ENCODE assay signal across 8 mouse cellular contexts in the genomic region with DNA sequence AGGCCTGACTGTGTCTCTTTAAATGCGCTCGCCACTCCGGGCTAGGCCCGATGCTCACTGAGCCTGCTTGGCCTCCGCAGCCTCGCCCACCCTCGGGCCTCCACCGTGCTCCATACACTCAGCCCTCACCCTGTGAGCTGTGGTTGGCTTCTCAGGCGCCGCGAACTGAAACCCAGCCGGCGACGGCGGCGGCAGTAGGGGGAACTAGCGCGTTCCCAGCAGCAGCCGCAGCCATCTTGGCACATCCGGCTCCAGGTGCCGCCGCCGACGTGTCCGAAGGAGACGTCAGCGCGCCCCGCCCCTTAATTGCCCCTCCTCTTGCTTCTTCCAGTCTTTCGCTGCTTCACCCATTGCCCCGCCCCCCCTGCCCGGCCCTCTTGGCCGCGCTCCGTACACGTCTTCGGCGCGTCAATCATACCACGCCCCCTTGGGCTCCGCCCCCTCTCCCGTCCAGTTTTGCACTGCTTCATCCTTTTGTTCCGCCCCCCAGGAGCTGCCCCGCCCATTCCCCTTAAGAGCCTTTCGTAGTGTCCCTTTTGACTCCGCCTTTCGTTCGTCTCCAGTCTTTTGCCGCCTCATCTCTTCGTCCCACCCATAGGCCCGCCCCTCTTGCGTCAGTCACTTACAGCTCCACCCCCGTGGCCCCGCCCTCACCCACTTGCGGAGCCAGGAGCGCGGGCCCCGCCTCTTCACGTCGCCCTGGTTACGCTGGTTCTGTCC. TPM values are rescaled to one million over a fixed set of nuclear protein-coding genes. Genes with fewer than 3 reads are reported as not detected.
A peak's percentile ranks its signal among the peaks of the same experiment; 100 is the strongest.
DNase-seq lines count a peak whose midpoint lies in the region; ATAC-seq and TF ChIP-seq lines count a peak whose summit lies in the region.

Gene Sec16a (minus strand): TSS at position 271 of the 720 bp plus-strand sequence.

- H3K9me3 ChIP-seq in G1E (replicated peaks) = no peaks in the 10 kb centered on the region
- no peaks in the 10 kb centered on the region for H3K9me3 ChIP-seq in forebrain, embryonic 16.5 days (ENCODE audit: control insufficient read depth, low read length)
- H3K9me3 ChIP-seq in lung, embryonic 14.5 days (ENCODE audit: low read depth, low read length) = no peaks in the 10 kb centered on the region

- TF ChIP-seq POLR2A in olfactory bulb, adult 2 months (IDR thresholded peaks at IDR 0.05; ENCODE audit: insufficient read depth, low read depth, low read length) = peak; percentile 87
- TF ChIP-seq POLR2A in thymus, adult 2 months (IDR thresholded peaks at IDR 0.05; ENCODE audit: control insufficient read depth, extremely low read depth, insufficient read depth, low read length, poor library complexity) = peak; percentile 78

- peak within 1 kb of the TSS; percentile 84 for H3K4me2 ChIP-seq in forebrain, embryonic 16.5 days (ENCODE audit: low read length)
- H3K4me2 ChIP-seq in lung, embryonic 14.5 days = peak within 1 kb of the TSS; percentile 93

- no peak for TF ChIP-seq CTCF in G1E (IDR thresholded peaks at IDR 0.05; ENCODE audit: low read depth, low read length)
- peak; percentile 22; the same call in 1 of the 2 replicates for TF ChIP-seq CTCF in layer of hippocampus, adult 2 months (conservative IDR thresholded peaks at IDR 0.05)
- TF ChIP-seq CTCF in lung, embryonic 14.5 days (IDR thresholded peaks at IDR 0.05; ENCODE audit: low read depth) = peak; percentile 11; the same call in 1 of the 2 replicates
- TF ChIP-seq CTCF in olfactory bulb, adult 2 months (IDR thresholded peaks at IDR 0.05; ENCODE audit: insufficient read depth, low read depth, low read length) = no peak
- TF ChIP-seq CTCF in thymus, adult 2 months (IDR thresholded peaks at IDR 0.05; ENCODE audit: borderline replicate concordance, control insufficient read depth, extremely low read depth, insufficient read depth, low read length, poor library complexity) = 0 out of 2 replicates have a peak, but pooled peaks have one; percentile 63

- WGBS in forebrain, embryonic 16.5 days = under 1% methylated on average over 61 of the region's 61 CpGs
- WGBS in lung, embryonic 14.5 days = under 1% methylated on average over 61 of the region's 61 CpGs
- WGBS in olfactory bulb, adult 2 months = 2% methylated on average over 61 of the region's 61 CpGs
- WGBS in thymus, adult 2 months = under 1% methylated on average over 59 of the region's 61 CpGs

- DNase-seq in G1E (ENCODE audit: low spot score) = peak; percentile 91
- peak; percentile 100 for DNase-seq in cerebellum, adult 18-20 months
- DNase-seq in heart, postnatal 36 days = peak; percentile 98 to 99
- DNase-seq in layer of hippocampus, adult 2 months (ENCODE audit: low spot score in 2 of 2) = peak; percentile 99 to 100
- peak; percentile 100 for DNase-seq in lung, embryonic 14.5 days
- DNase-seq in thymus, adult 2 months = peak; percentile 100

- intact Hi-C loops in heart, postnatal 36 days (cut with DNase I) = loop anchor here (2.0 to 5.0 kb wide), 4 partner anchors 32 to 192 kb away; partner anchors contain the start of gene Gpsm1

- peak within 1 kb of the TSS; percentile 97 for H3K4me3 ChIP-seq in G1E (ENCODE audit: low read depth, low read length)
- H3K4me3 ChIP-seq in forebrain, embryonic 16.5 days (replicated peaks; ENCODE audit: low read length) = peak within 1 kb of the TSS; percentile 82
- peak within 1 kb of the TSS; percentile 97 for H3K4me3 ChIP-seq in layer of hippocampus, adult 2 months
- peak within 1 kb of the TSS; percentile 94 for H3K4me3 ChIP-seq in lung, embryonic 14.5 days (ENCODE audit: low read depth, low read length)
- peak within 1 kb of the TSS; percentile 71 for H3K4me3 ChIP-seq in olfactory bulb, adult 2 months (ENCODE audit: insufficient read depth, low read depth, low read length)
- peak within 1 kb of the TSS; percentile 88 for H3K4me3 ChIP-seq in thymus, adult 2 months (ENCODE audit: control insufficient read depth, insufficient read depth, low read length)

- H3K27ac ChIP-seq in forebrain, embryonic 16.5 days (ENCODE audit: low read length) = peak within 1 kb of the TSS; percentile 95
- H3K27ac ChIP-seq in layer of hippocampus, adult 2 months = peak within 1 kb of the TSS; percentile 95
- H3K27ac ChIP-seq in lung, embryonic 14.5 days (ENCODE audit: low read depth) = peak within 1 kb of the TSS; percentile 90
- peak within 1 kb of the TSS; percentile 96 for H3K27ac ChIP-seq in olfactory bulb, adult 2 months (ENCODE audit: insufficient read depth, low read depth, low read length)
- peak within 1 kb of the TSS; percentile 56 for H3K27ac ChIP-seq in thymus, adult 2 months (ENCODE audit: control insufficient read depth, insufficient read depth, low read length)

- peaks cover 44% of the 10 kb centered on the region for H3K4me1 ChIP-seq in G1E (ENCODE audit: insufficient read depth, low read depth, low read length)
- peaks cover 39% of the 10 kb centered on the region for H3K4me1 ChIP-seq in forebrain, embryonic 16.5 days (replicated peaks; ENCODE audit: control insufficient read depth, insufficient read depth, low read length)
- peaks cover 14% of the 10 kb centered on the region for H3K4me1 ChIP-seq in lung, embryonic 14.5 days (ENCODE audit: insufficient read depth)
- H3K4me1 ChIP-seq in olfactory bulb, adult 2 months (ENCODE audit: control insufficient read depth, insufficient read depth, low read length) = peaks cover 15% of the 10 kb centered on the region
- H3K4me1 ChIP-seq in thymus, adult 2 months (replicated peaks; ENCODE audit: control insufficient read depth, insufficient read depth, low read length) = peaks cover 20% of the 10 kb centered on the region

- ATAC-seq in G1E (ENCODE audit: extremely low read depth, insufficient number of reproducible peaks, low FRiP score, poor library complexity, severe bottlenecking) = peak; percentile 88
- ATAC-seq in forebrain, embryonic 16.5 days = peak; percentile 90
- peak; percentile 92 for ATAC-seq in lung, embryonic 14.5 days (ENCODE audit: insufficient read depth)

- H3K36me3 ChIP-seq in G1E (replicated peaks) = peaks cover 46% of the 10 kb centered on the region
- 0 out of 2 replicates have a peak, but pooled peaks cover 4% of the 10 kb centered on the region for H3K36me3 ChIP-seq in forebrain, embryonic 16.5 days (ENCODE audit: control insufficient read depth, insufficient read depth)
- H3K36me3 ChIP-seq in lung, embryonic 14.5 days (ENCODE audit: insufficient read depth) = peaks cover 20% of the 10 kb centered on the region
- peaks cover 17% of the 10 kb centered on the region for H3K36me3 ChIP-seq in thymus, adult 2 months (ENCODE audit: control insufficient read depth, insufficient read depth, low read length)

- H3K9ac ChIP-seq in forebrain, embryonic 16.5 days (replicated peaks; ENCODE audit: low read depth, low read length) = peak within 1 kb of the TSS; percentile 85
- peak within 1 kb of the TSS; percentile 82 for H3K9ac ChIP-seq in lung, embryonic 14.5 days

- no peaks in the 10 kb centered on the region for H3K27me3 ChIP-seq in G1E (ENCODE audit: insufficient read depth, low read length)
- no peaks in the 10 kb centered on the region for H3K27me3 ChIP-seq in forebrain, embryonic 16.5 days (replicated peaks; ENCODE audit: control insufficient read depth, insufficient read depth, low read length)
- H3K27me3 ChIP-seq in lung, embryonic 14.5 days (ENCODE audit: insufficient read depth, low read length) = no peaks in the 10 kb centered on the region
- H3K27me3 ChIP-seq in thymus, adult 2 months (ENCODE audit: control insufficient read depth, insufficient read depth, low read length) = no peaks in the 10 kb centered on the region

RNA-seq across cellular contexts. Expression of gene Sec16a, which starts in this region (rescaled TPM):
- total RNA-seq in G1E (2014; fragmentation: Nextera tagmentation) = 74.0 and 83.5 TPM in 2 replicates
- 31.9 and 34.4 TPM in 2 replicates for total RNA-seq in G1E (2017)
- 24.8 and 37.8 TPM in 2 replicates for polyA plus RNA-seq in G1E (2012)
- 21.5 and 23.1 TPM in 2 replicates for polyA plus RNA-seq in forebrain, embryonic 16.5 days (2015; fragmentation: Nextera tagmentation; extraction: Ambion mirVana)
- 10 to 100 TPM; 36.9 to 39.1 TPM for total RNA-seq in heart, postnatal 36 days (2021)
- 10 to 100 TPM; 49.3 to 51.3 TPM for total RNA-seq in layer of hippocampus, adult 2 months (2021)
- 36.0 and 36.5 TPM in 2 replicates for polyA plus RNA-seq in lung, embryonic 14.5 days (2014; fragmentation: Nextera tagmentation; extraction: Ambion mirVana)
- polyA plus RNA-seq in olfactory bulb, adult 2 months (2012; ENCODE audit: insufficient read depth, insufficient read length, low replicate concordance, missing spikeins) = 122 TPM in 1 of 2 replicates, not detected in the other
- 129 and 147 TPM in 2 replicates for polyA plus RNA-seq in thymus, adult 2 months (2012; rRNA removed)

Comparison
In these comparisons a context has a peak if more than half of its experiments do, and no peak if none do; other contexts are left out.
1. Peak in every context shown above with its lines: DNase-seq, ATAC-seq, H3K4me3 ChIP-seq and H3K27ac ChIP-seq.
2. CTCF ChIP-seq: peak in layer of hippocampus, adult 2 months (single experiment), lung, embryonic 14.5 days (single experiment) and thymus, adult 2 months (single experiment); none in G1E (single experiment) and olfactory bulb, adult 2 months (single experiment).